Mouse (Mus musculus): ENCODE data around the gene Wnt7a.

The Wnt7a gene

GRCm38 (mm10) chr6:91384415-91384814, 26.7 kb downstream of the Wnt7a start:
- DNase-seq (ENCODE audit: low spot score), result no peak

- no peak for DNase-seq (ENCODE audit: low spot score)
Observed at GRCm38 (mm10) chr6:91383871-91384270, 27.3 kb downstream of the Wnt7a start.

- no peak for DNase-seq (ENCODE audit: low spot score)
Observed at GRCm38 (mm10) chr6:91383303-91383702, 27.9 kb downstream of the Wnt7a start.

GRCm38 (mm10) chr6:91379871-91380270, 31.3 kb downstream of the Wnt7a start:
- DNase-seq (ENCODE audit: low spot score), result no peak

GRCm38 (mm10) chr6:91379266-91379665, 31.9 kb downstream of the Wnt7a start:
- DNase-seq (ENCODE audit: low spot score), result no peak

- DNase-seq (ENCODE audit: low spot score), result no peak
Observed at GRCm38 (mm10) chr6:91372977-91373376, 38.2 kb downstream of the Wnt7a start.

GRCm38 (mm10) chr6:91372586-91372971, 38.6 kb downstream of the Wnt7a start:
- DNase-seq (ENCODE audit: low spot score), result no peak

GRCm38 (mm10) chr6:91371912-91372585, 39.1 kb downstream of the Wnt7a start:
- no peak for DNase-seq (ENCODE audit: low spot score)

- DNase-seq (ENCODE audit: low spot score), result no peak
Observed at GRCm38 (mm10) chr6:91366781-91367180, 44.4 kb downstream of the Wnt7a start.

GRCm38 (mm10) chr6:91365480-91365879, 45.7 kb downstream of the Wnt7a start:
- DNase-seq (ENCODE audit: low spot score), result no peak

GRCm38 (mm10) chr6:91362756-91363155, 48.4 kb downstream of the Wnt7a start:
- no peak for DNase-seq (ENCODE audit: low spot score)

- DNase-seq (ENCODE audit: low spot score), result no peak
Observed at GRCm38 (mm10) chr6:91360998-91361397, 50.2 kb downstream of the Wnt7a start.

GRCm38 (mm10) chr6:91360371-91360690, 50.8 kb downstream of the Wnt7a start:
- DNase-seq (ENCODE audit: low spot score), result no peak

- no peak for DNase-seq (ENCODE audit: low spot score)
Observed at GRCm38 (mm10) chr6:91359672-91360370, 51.3 kb downstream of the Wnt7a start.

- DNase-seq (ENCODE audit: low spot score), result no peak
Observed at GRCm38 (mm10) chr6:91358866-91359656, 52.1 kb downstream of the Wnt7a start.

GRCm38 (mm10) chr6:91358394-91358793, 52.8 kb downstream of the Wnt7a start:
- DNase-seq (ENCODE audit: low spot score), result no peak

GRCm38 (mm10) chr6:91357238-91357876, 53.8 kb downstream of the Wnt7a start:
- DNase-seq (ENCODE audit: low spot score), result no peak

- no peak for DNase-seq (ENCODE audit: low spot score)
Observed at GRCm38 (mm10) chr6:91349620-91350019, 61.5 kb downstream of the Wnt7a start.

- no peak for DNase-seq (ENCODE audit: low spot score)
Observed at GRCm38 (mm10) chr6:91347721-91348120, 63.4 kb downstream of the Wnt7a start.

- DNase-seq (ENCODE audit: low spot score), result no peak
Observed at GRCm38 (mm10) chr6:91346906-91347156, 64.3 kb downstream of the Wnt7a start.

GRCm38 (mm10) chr6:91346071-91346905, 64.9 kb downstream of the Wnt7a start:
- no peak for DNase-seq (ENCODE audit: low spot score)

- DNase-seq (ENCODE audit: low spot score), result no peak
Observed at GRCm38 (mm10) chr6:91345091-91345490, 66.1 kb downstream of the Wnt7a start.

Data from testis, postnatal 14 days (tissue).